In genomic region chr12:84207209-84207817, GRCm38 (mm10) we compare ENCODE assay signal across 12 mouse cellular contexts. TPM values are rescaled to one million over a fixed set of nuclear protein-coding genes. Genes with fewer than 3 reads are reported as not detected.
DNase-seq lines count a peak whose midpoint lies in the region; ATAC-seq and TF ChIP-seq lines count a peak whose summit lies in the region.
"Had no signal": no experiment of that assay in that cellular context is flagged by ENCODE, and none has a peak within 500 bp of the region (broad histone marks: within the 10 kb centered on the region; RNA-seq: fewer than 3 reads in every experiment).

No protein-coding gene starts in this region.

- H3K27me3 ChIP-seq in heart, embryonic 10.5 days (ENCODE audit: insufficient read depth, poor library complexity, severe bottlenecking), result peaks cover 5% of the 10 kb centered on the region; the same call in 1 of the 2 replicates
- no peaks in the 10 kb centered on the region for H3K27me3 ChIP-seq in heart, embryonic 11.5 days (ENCODE audit: control insufficient read depth, insufficient read depth, low read length)
- no peaks in the 10 kb centered on the region for H3K27me3 ChIP-seq in liver, embryonic 15.5 days
- no peaks in the 10 kb centered on the region for H3K27me3 ChIP-seq in forebrain, embryonic 15.5 days
- H3K27me3 ChIP-seq: embryonic facial prominence, embryonic 15.5 days; limb, embryonic 13.5 days had no signal

- TF ChIP-seq POLR2A in lung, adult 2 months (IDR thresholded peaks at IDR 0.05; ENCODE audit: borderline replicate concordance, extremely low read depth, low read depth, low read length), result no peak

- no peaks in the 10 kb centered on the region for H3K9me3 ChIP-seq in heart, embryonic 10.5 days
- H3K9me3 ChIP-seq in heart, embryonic 11.5 days (replicated peaks; ENCODE audit: control insufficient read depth, low read length), result no peaks in the 10 kb centered on the region
- no peaks in the 10 kb centered on the region for H3K9me3 ChIP-seq in liver, embryonic 15.5 days (replicated peaks)
- H3K9me3 ChIP-seq in forebrain, embryonic 15.5 days, result no peaks in the 10 kb centered on the region
- H3K9me3 ChIP-seq: embryonic facial prominence, embryonic 15.5 days; limb, embryonic 13.5 days; neural tube, embryonic 15.5 days had no signal

- no peak for TF ChIP-seq CTCF in lung, adult 2 months (IDR thresholded peaks at IDR 0.05; ENCODE audit: insufficient read depth, low read length)

- H3K27ac ChIP-seq in heart, embryonic 10.5 days, result peak overlapping the region; percentile 22; the same call in 1 of the 2 replicates
- H3K27ac ChIP-seq in heart, embryonic 11.5 days (ENCODE audit: low read depth, low read length), result no peak overlapping the region; the same call in 1 of the 2 replicates
- peak overlapping the region; percentile 99 for H3K27ac ChIP-seq in liver, embryonic 15.5 days (replicated peaks)
- H3K27ac ChIP-seq in forebrain, embryonic 15.5 days (replicated peaks), result no peak overlapping the region
- H3K27ac ChIP-seq: embryonic facial prominence, embryonic 15.5 days; limb, embryonic 13.5 days; neural tube, embryonic 15.5 days had no signal

- peaks cover 90% of the 10 kb centered on the region for H3K4me1 ChIP-seq in heart, embryonic 10.5 days
- H3K4me1 ChIP-seq in heart, embryonic 11.5 days (ENCODE audit: control insufficient read depth, insufficient read depth, low read length), result peaks cover 60% of the 10 kb centered on the region
- H3K4me1 ChIP-seq in lung, adult 2 months (ENCODE audit: control insufficient read depth, insufficient read depth, low read length), result peaks cover 54% of the 10 kb centered on the region
- peaks cover 97% of the 10 kb centered on the region for H3K4me1 ChIP-seq in liver, embryonic 15.5 days (replicated peaks)
- H3K4me1 ChIP-seq in forebrain, embryonic 15.5 days, result 0 out of 2 replicates have a peak, but pooled peaks cover 6% of the 10 kb centered on the region

- ATAC-seq in heart, embryonic 11.5 days (replicated peaks; ENCODE audit: insufficient number of reproducible peaks, low FRiP score, low TSS enrichment), result no peak
- ATAC-seq in liver, embryonic 15.5 days (ENCODE audit: insufficient read depth), result no peak
- ATAC-seq in forebrain, embryonic 15.5 days (replicated peaks), result no peak
- ATAC-seq: midbrain, embryonic 16.5 days had no signal

- no peak overlapping the region for H3K4me2 ChIP-seq in heart, embryonic 11.5 days
- H3K4me2 ChIP-seq in liver, embryonic 15.5 days, result peak overlapping the region; percentile 76
- H3K4me2 ChIP-seq in forebrain, embryonic 15.5 days (replicated peaks), result no peak overlapping the region
- H3K4me2 ChIP-seq: embryonic facial prominence, embryonic 15.5 days; limb, embryonic 13.5 days; neural tube, embryonic 15.5 days had no signal

- no peak overlapping the region for H3K4me3 ChIP-seq in heart, embryonic 10.5 days
- H3K4me3 ChIP-seq in heart, embryonic 11.5 days (ENCODE audit: low read depth, low read length), result no peak overlapping the region
- no peak overlapping the region for H3K4me3 ChIP-seq in lung, adult 2 months (replicated peaks; ENCODE audit: extremely low read depth, low read depth, low read length)
- 0 out of 2 replicates have a peak overlapping the region, but pooled peaks have one; percentile 5 for H3K4me3 ChIP-seq in liver, embryonic 15.5 days (replicated peaks)
- H3K4me3 ChIP-seq in forebrain, embryonic 15.5 days, result no peak overlapping the region
- H3K4me3 ChIP-seq: embryonic facial prominence, embryonic 15.5 days; limb, embryonic 13.5 days; neural tube, embryonic 15.5 days had no signal

- H3K9ac ChIP-seq in heart, embryonic 11.5 days (ENCODE audit: low read depth, low read length), result no peak overlapping the region
- H3K9ac ChIP-seq in liver, embryonic 15.5 days, result peak overlapping the region; percentile 71
- no peak overlapping the region for H3K9ac ChIP-seq in forebrain, embryonic 15.5 days (replicated peaks)
- H3K9ac ChIP-seq: embryonic facial prominence, embryonic 15.5 days; neural tube, embryonic 15.5 days had no signal

- WGBS in heart, embryonic 10.5 days, result 85% methylated on average over 18 of the region's 18 CpGs
- 85% methylated on average over 18 of the region's 18 CpGs for WGBS in heart, embryonic 11.5 days (ENCODE audit: insufficient replicate concordance)
- 45% methylated on average over 18 of the region's 18 CpGs for WGBS in lung, adult 2 months
- 57% methylated on average over 18 of the region's 18 CpGs for WGBS in liver, embryonic 15.5 days (ENCODE audit: insufficient replicate concordance)
- WGBS in forebrain, embryonic 15.5 days, result 73% methylated on average over 18 of the region's 18 CpGs

- DNase-seq in heart, embryonic 10.5 days (ENCODE audit: low spot score), result no peak
- DNase-seq in lung, adult 18-20 months, result peak; percentile 54 to 73
- no peak for DNase-seq in lung, adult 2 months
- DNase-seq in NIH3T3 (ENCODE audit: low read depth), result peak; percentile 17
- DNase-seq in cerebellum, postnatal 14 days, result no peak

- no peaks in the 10 kb centered on the region; the same call in 1 of the 2 replicates for H3K36me3 ChIP-seq in heart, embryonic 10.5 days
- no peaks in the 10 kb centered on the region; the same call in 1 of the 2 replicates for H3K36me3 ChIP-seq in heart, embryonic 11.5 days (ENCODE audit: control insufficient read depth, insufficient read depth, low read length)
- peaks cover 7% of the 10 kb centered on the region; the same call in 1 of the 2 replicates for H3K36me3 ChIP-seq in liver, embryonic 15.5 days (replicated peaks)
- no peaks in the 10 kb centered on the region for H3K36me3 ChIP-seq in forebrain, embryonic 15.5 days
- H3K36me3 ChIP-seq: embryonic facial prominence, embryonic 15.5 days; limb, embryonic 13.5 days; neural tube, embryonic 15.5 days had no signal

RNA-seq across cellular contexts. Expression of gene Elmsan1, which starts 11.4 kb away (rescaled TPM):
- polyA plus RNA-seq in heart, embryonic 10.5 days (2016; fragmentation: Nextera tagmentation; extraction: Ambion mirVana), result 8.0 and 10.5 TPM in 2 replicates
- 5.9 and 7.1 TPM in 2 replicates for polyA plus RNA-seq in heart, embryonic 11.5 days (2014; fragmentation: Nextera tagmentation; extraction: Ambion mirVana)
- 26.5 and 29.5 TPM in 2 replicates for polyA plus RNA-seq in lung, adult 2 months (2012; rRNA removed)
- polyA plus RNA-seq in liver, embryonic 15.5 days (2015; fragmentation: Nextera tagmentation; extraction: Ambion mirVana), result 7.7 and 8.7 TPM in 2 replicates
- 4.3 and 5.0 TPM in 2 replicates for polyA plus RNA-seq in forebrain, embryonic 15.5 days (2015; fragmentation: Nextera tagmentation; extraction: Ambion mirVana)

RNA-seq across cellular contexts. Expression of gene Pnma1, which starts 59.0 kb away (rescaled TPM):
- polyA plus RNA-seq in heart, embryonic 10.5 days (2016; fragmentation: Nextera tagmentation; extraction: Ambion mirVana), result 0.71 and 1.1 TPM in 2 replicates
- polyA plus RNA-seq in heart, embryonic 11.5 days (2014; fragmentation: Nextera tagmentation; extraction: Ambion mirVana), result 0.50 and 0.62 TPM in 2 replicates
- polyA plus RNA-seq in lung, adult 2 months (2012; rRNA removed), result 0.84 and 1.3 TPM in 2 replicates
- polyA plus RNA-seq in liver, embryonic 15.5 days (2015; fragmentation: Nextera tagmentation; extraction: Ambion mirVana), result 0.16 and 0.24 TPM in 2 replicates
- 6.0 and 6.5 TPM in 2 replicates for polyA plus RNA-seq in forebrain, embryonic 15.5 days (2015; fragmentation: Nextera tagmentation; extraction: Ambion mirVana)

Comparison
In these comparisons a context has a peak if more than half of its experiments do, and no peak if none do; other contexts are left out.
1. DNase-seq: peak in lung, adult 18-20 months (2 of 2) and NIH3T3 (single experiment); none in heart, embryonic 10.5 days (single experiment), lung, adult 2 months (single experiment) and cerebellum, postnatal 14 days (0 of 2).
2. H3K27ac ChIP-seq: peak in heart, embryonic 10.5 days (single experiment) and liver, embryonic 15.5 days (single experiment); none in heart, embryonic 11.5 days (single experiment) and forebrain, embryonic 15.5 days (single experiment).